Mouse (Mus musculus): ENCODE data around the gene Nprl2.

GRCm38 (mm10) chr9:107593101-107593976 lies 51.3 kb downstream of the Nprl2 start:
- TF ChIP-seq CTCF (IDR thresholded peaks at IDR 0.05; ENCODE audit: extremely low read depth, insufficient read depth, low read length) (no peak), POLR2A (IDR thresholded peaks at IDR 0.05; ENCODE audit: extremely low read depth, insufficient read depth, low read length) (no peak)
